Mouse (Mus musculus) gastrocnemius, adult 2 months (tissue): ENCODE measurements around the gene Mmgt1. TPM values are rescaled to one million over a fixed set of nuclear protein-coding genes. Genes with fewer than 3 reads are reported as not detected.

Experiments used
- DNase-seq: peaks from one replicate; pipeline ENCODE4 v3.0.0; 2022
- H3K27ac ChIP-seq: fragments of 200-600 bp; 2 replicates; pipeline ENCODE4 v1.8.1; 2022; ENCODE audit warnings: mild to moderate bottlenecking
- H3K4me3 ChIP-seq: fragments of 200-600 bp; 2 replicates; pipeline ENCODE4 v1.8.1; 2022; ENCODE audit warnings: mild to moderate bottlenecking, moderate library complexity
- CTCF ChIP-seq: fragments of 200-600 bp; IDR thresholded peaks from 2 replicates; pipeline ENCODE4 v1.8.1; 2022; ENCODE audit warnings: antibody characterized with exemption, mild to moderate bottlenecking, moderate library complexity
- intact Hi-C: fragments of 180-260 bp; cut with DNase I; formaldehyde crosslinking; loops from one replicate; pipeline ENCODE4 v1.15.1; 2025
- long read RNA-seq, 2 experiments: library from polyadenylated mRNA; stranded (forward); transcript quantifications; one replicate each; pipeline ENCODE4 v2.0.0; 2021
- total RNA-seq, 2 experiments: library from RNA; stranded (reverse); gene quantifications; 2 replicates each; pipeline ENCODE4 v1.2.3; 2021

The Mmgt1 gene
- 10 to 100 TPM; 25.0 to 27.2 TPM for total RNA-seq
- long read RNA-seq, experiment 1, full-length matches to known transcripts = 21 of 25 reads
- long read RNA-seq, experiment 1, partial matches to known transcripts = 0 of 25 reads
- long read RNA-seq, experiment 1, other reads (novel, unspliced or antisense) = 4 of 25 reads
- long read RNA-seq, experiment 2, full-length matches to known transcripts = 19 of 22 reads
- long read RNA-seq, experiment 2, partial matches to known transcripts = 0 of 22 reads
- long read RNA-seq, experiment 2, other reads (novel, unspliced or antisense) = 3 of 22 reads

DNA sequence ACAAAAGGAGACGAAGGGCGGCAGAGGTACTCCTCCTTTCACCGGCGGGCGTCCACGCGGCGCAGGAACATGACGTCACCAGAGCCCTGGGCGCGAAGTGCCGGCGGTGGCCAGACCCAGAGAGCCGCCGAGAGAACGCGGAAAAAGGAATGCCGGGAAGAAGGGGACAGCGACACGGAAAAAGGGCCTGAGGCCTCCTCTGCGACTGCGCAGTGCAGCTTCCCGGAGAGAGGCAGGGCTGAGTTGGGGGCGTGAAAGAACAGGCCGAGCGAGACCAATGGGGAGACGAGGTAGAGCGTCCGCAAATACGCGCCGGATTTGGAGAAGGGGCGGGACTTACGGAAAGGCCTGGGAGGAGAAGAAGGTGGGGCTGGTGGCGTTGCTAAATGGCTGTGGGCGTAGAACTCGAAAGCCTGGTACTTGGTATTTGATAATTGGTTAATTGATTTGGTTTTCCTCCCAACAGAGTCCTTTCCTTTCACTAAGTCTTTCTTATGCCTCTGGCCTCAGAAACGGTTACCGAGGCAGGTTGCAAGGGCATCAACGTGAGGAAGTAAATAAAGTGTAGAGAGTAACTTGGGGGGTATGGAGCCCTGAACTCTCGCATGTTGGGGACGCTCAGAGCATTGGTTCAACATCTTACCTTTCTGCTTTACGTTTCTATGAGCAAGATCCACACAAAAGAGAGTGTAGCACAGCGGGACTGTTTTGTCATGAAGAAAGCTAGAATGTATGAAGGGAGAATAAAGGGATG is at the start of gene Mmgt1:
TSS of gene Mmgt1 (minus strand) at position 183 of the 754 bp plus-strand sequence.
- intact Hi-C loops = loop anchor here (10.0 kb wide), 1 partner anchor 797 kb away; the partner anchor contains the start of gene Rbmx
- TF ChIP-seq CTCF = no peak
- H3K4me3 ChIP-seq = peak within 1 kb of the TSS; percentile 87
- peak within 1 kb of the TSS; percentile 90 for H3K27ac ChIP-seq
- peak; percentile 95 for DNase-seq

DNA sequence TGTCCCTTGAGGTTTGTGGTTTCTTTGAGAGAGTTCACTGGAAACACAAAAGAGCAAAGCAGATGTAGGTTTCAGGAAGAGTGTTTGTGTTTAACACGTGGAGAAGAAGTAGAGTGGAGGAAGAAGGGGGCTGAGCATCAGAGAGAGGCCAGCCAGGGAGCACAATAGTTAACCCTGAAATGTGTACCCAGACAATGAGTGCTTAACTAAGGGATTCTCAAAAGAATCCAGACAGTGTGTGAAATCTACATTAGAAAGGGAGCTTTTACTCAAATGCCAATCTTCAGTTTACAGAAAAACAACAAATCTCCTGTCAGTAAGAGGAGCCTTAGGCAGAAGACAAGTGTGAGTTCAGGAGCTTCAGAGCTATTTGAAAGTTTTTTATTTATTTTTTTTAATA is 42.2 kb upstream of the Mmgt1 start:
- H3K4me3 ChIP-seq = no peak overlapping the region
- intact Hi-C loops = no loop called here
- DNase-seq = no peak
- no peak for TF ChIP-seq CTCF
- H3K27ac ChIP-seq = no peak overlapping the region

DNA sequence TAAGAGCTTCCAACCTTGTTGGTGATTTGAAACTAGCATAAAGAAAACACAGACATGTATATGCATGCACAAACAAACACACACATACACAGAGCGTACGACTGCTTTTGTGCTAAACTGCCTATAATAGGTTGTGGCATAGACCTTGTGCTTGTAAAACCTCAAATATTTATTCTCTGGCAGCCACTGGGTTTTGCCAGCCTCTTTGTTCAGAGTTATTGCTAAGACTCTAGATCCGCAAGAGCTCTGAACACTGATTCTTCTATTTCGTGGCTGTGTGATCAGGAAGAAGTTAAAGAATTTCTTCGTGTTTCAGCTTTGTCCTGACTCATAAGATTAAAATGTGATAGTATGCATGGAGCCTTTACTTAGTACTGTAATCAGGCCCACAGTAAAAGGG is 38.3 kb upstream of the Mmgt1 start:
- intact Hi-C loops = no loop called here
- no peak for DNase-seq
- Histone ChIP-seq H3K4me3 (no peak overlapping the region), H3K27ac (no peak overlapping the region)
- TF ChIP-seq CTCF = no peak

DNA sequence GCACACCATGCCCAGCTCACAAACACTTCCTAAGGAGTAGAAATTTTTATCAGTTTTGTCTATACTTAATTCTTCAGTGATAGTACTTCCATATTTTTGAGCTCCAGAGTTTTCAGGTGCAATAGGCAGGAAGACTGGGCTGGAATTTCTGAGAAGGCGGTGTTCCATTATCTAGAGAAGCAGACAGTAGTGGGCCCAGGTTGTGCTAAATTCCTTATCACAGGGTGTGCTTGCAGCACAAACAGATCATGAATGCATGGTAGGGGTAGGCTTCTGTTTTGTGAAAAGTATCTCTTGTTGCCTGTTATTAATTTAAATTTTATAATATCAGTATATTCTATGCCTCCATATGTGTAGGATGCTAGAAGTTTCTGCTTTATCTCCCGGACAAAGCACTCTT is 17.4 kb upstream of the Mmgt1 start:
- TF ChIP-seq CTCF = no peak
- no peak overlapping the region for H3K27ac ChIP-seq
- H3K4me3 ChIP-seq = no peak overlapping the region
- intact Hi-C loops = no loop called here
- no peak for DNase-seq

DNA sequence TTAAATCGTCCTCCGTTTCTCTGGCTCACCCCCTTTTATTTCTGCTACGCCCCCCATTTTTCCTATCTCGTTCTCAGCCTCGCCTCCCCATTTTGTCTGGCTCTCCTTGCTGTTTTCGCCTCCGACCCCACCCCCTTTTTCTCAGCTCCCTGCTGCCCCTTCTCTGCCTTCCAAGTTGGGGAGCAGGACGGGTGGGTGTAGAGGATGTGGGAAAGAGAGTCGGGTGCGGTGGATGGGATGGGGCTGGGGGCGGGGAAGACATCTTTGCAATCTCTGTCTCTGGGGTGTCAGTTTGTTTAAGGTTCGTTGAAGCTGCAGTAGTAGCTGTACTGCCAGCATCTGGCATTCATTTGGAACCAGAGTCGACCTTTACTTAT is 12.4 kb upstream of the Mmgt1 start:
- intact Hi-C loops = no loop called here
- H3K27ac ChIP-seq = peak overlapping the region; percentile 86
- H3K4me3 ChIP-seq = peak overlapping the region; percentile 85
- TF ChIP-seq CTCF = no peak
- DNase-seq = no peak

DNA sequence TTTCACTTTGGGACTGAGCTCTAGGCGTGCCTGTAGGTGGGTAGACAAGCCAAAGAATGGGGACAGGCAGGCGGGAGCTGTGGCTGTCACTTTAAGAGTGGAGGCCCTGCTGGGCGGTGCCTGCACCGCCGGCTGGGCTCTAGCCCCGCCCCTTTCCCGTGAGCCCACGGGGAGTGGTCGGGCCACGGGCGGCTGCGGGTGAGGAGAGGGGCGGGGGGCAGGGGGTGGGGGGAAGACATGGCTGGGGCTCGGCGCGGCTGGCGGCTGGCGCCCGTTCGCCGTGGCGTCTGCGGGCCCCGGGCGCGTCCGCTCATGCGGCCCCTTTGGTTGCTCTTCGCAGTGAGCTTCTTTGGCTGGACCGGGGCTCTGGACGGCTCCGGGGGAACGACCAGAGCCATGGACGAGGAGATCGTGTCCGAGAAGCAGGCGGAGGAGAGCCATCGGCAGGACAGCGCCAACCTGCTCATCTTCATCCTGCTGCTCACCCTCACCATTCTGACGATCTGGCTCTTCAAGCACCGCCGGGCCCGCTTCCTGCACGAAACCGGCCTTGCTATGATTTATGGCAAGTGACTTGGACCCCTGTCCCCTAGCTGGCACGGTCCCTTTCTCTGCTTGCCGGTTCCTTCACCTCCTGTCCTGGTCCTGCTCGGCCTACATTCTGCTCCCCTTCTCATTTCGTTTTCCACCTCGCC is 11.9 kb upstream of the Mmgt1 start, which contains the start of gene Slc9a6:
TSS of gene Slc9a6 (plus strand) at position 135 of the 695 bp plus-strand sequence.
- intact Hi-C loops = no loop called here
- peak within 1 kb of the TSS; percentile 86 for H3K27ac ChIP-seq
- peak within 1 kb of the TSS; percentile 85 for H3K4me3 ChIP-seq
- DNase-seq = peak; percentile 88
- TF ChIP-seq CTCF = no peak; the same call in 1 of the 2 replicates

DNA sequence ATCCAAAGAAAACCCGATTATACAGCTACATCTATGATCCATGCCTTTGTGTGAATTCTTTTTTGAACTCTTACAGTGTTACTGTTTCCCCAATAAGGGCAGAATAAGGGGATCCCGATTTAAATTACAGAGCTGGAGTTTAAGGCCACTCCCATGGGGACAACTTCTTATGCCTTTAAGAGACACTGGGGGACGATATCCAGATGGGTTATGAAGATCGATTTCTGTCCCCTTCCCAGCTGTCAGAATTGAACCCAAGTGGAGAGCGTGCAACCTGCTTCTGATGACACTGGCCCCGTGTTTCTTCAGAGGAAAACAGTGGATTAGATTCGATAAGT is 11.4 kb upstream of the Mmgt1 start:
- H3K4me3 ChIP-seq = peak overlapping the region; percentile 85
- no peak for DNase-seq
- intact Hi-C loops = no loop called here
- peak overlapping the region; percentile 86 for H3K27ac ChIP-seq
- TF ChIP-seq CTCF = no peak

DNA sequence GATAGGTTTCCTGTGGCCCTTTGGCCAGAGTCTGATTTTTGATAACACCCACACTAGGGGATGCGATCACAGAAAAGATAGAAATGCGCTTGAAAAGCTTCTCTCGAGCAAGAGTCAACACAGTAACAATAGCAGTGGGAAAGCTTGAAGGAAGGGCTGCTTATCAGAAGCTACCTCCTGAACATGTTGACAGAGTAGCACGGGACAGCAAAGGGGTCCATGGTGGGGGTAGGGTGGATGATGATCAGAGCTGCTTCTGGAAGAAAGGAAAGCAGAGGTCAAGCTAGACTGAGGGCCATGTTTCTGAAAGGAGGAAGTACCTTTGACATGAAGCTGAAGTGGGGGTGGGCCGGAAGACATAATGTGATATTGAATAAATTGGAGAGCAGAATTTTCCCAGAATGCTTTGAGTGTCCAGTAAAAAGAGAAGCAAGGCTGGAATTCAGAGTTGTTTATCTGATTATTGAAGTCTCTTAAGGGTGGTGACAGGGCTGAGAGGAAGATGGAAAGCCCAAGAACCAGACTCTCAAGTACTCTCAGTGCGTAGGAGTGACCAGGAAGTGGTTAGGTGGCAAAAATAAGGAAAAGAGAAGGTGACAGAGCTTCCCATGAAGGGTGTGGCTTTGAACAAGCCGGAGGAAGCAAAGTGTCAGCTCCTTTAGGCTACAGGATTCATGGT is 9.3 kb upstream of the Mmgt1 start:
- intact Hi-C loops = no loop called here
- TF ChIP-seq CTCF = no peak
- no peak overlapping the region for H3K27ac ChIP-seq
- H3K4me3 ChIP-seq = no peak overlapping the region
- DNase-seq = no peak

DNA sequence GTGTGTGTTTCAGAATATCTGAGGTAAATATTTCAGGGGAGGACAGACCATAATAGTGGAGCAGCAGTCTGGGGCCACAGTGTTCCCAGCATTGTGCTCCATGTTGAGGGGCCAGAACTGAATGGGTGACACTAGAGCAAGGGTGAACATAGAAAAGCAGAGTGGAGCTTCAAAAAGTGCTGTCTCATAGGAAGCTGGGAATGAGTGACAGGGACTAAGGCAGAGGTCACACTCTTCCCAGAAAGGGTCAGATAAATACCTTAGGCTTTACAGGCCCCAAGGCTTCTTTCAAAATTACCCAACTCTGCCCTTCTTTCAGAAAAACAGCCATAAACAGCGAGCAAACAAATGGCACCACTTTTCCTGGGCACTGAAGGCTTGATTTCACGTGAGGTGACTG is 8.7 kb upstream of the Mmgt1 start:
- no peak for TF ChIP-seq CTCF
- H3K27ac ChIP-seq = no peak overlapping the region
- intact Hi-C loops = no loop called here

DNA sequence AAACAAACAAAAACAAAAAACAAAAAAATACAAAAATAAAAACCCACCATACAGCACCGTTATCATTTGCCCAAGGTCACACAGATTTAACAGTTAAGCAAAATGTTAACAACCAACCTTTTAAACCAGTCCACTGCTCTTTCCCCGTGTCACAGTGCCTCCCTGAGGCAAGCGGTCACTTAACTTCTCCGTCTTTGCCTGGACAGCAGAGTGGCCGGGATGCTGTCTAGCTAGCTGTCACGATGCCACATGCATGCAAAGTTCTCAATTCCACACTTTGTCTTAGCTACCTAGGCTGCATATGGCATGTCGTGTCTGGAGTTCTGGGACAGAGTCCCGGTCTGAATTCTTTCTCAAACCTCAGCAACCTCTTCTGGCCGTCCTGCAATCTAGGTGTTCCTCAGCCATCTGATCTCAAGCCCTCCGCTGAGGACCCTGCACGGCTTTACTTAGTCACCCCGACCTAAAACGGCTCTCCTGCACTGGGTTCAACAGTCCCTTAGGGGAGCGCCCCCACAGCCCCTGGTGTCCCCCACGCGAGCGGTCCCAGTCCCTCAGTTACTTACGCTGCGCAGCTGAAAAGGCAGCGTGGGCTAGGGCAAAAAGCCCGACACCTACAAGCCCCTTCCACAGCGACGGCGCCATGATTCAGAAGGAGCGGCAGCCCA is 516 bp downstream of the Mmgt1 start:
- peak; percentile 12; the same call in 1 of the 2 replicates for TF ChIP-seq CTCF
- Histone ChIP-seq H3K27ac (peak overlapping the region; percentile 90), H3K4me3 (peak overlapping the region; percentile 87)
- DNase-seq = peak; percentile 14
- intact Hi-C loops = loop anchor here (10.0 kb wide), 1 partner anchor 797 kb away; the partner anchor contains the start of gene Rbmx

More for the DNA sequence above, 8.7 kb upstream of the Mmgt1 start:
- H3K4me3 ChIP-seq = no peak overlapping the region
- DNase-seq = no peak

DNA sequence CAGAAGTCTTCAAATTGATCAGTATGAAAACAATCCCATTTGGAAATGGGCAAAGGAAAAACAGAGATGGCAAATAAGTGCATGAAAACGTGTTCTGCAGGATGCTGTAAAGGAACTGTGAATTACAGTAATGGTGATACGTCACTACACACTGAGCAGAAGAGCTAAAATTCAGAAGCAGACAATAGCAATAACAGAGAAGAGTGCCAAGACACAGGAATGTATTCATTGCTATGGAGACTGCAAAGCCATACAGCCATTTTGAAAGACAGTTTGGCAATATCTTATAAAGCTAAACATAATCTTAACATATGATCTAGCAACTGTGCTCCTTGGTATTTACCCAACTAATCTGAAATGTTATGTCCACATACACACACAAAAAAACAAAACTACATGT is 19.7 kb downstream of the Mmgt1 start:
- Histone ChIP-seq H3K27ac (no peak overlapping the region), H3K4me3 (no peak overlapping the region)
- TF ChIP-seq CTCF = no peak
- intact Hi-C loops = no loop called here
- DNase-seq = no peak

DNA sequence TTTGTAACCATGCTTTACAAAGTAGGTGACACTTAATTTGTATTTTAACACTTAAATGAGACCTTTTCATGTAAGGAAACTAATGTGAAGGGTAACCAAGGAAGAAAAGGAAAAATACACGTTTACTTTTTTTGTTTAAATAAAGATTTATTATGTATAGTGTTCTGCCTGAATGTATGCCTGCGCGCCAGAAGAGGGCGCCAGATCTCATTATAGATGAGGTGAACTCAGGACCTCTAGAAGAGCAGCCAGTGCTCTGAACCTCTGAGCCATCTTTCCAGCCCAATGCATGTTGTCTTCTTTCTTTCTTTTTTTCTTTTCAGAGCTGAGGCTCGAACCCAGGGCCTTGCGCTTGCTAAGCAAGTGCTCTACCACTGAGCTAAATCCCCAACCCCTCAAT is 25.4 kb downstream of the Mmgt1 start:
- peak; percentile 18 for DNase-seq
- no peak overlapping the region for H3K4me3 ChIP-seq
- intact Hi-C loops = no loop called here
- H3K27ac ChIP-seq = no peak overlapping the region
- peak; percentile 56 for TF ChIP-seq CTCF
